Mouse (Mus musculus) G1E (cell line): ENCODE results near the gene N4bp1.

Experiments
- CTCF ChIP-seq: IDR thresholded peaks from 2 replicates; pipeline ENCODE4 v1.5.1; 2012; ENCODE audit warnings: low read depth, low read length, inconsistent platforms, mixed read lengths
- GATA1 ChIP-seq: IDR thresholded peaks from 2 replicates; pipeline ENCODE4 v1.6.1; 2012; ENCODE audit warnings: borderline replicate concordance, low read length, inconsistent platforms, mixed read lengths
- TAL1 ChIP-seq: conservative IDR thresholded peaks from 2 replicates; pipeline ENCODE4 v1.6.1; 2012; ENCODE audit warnings: low read depth, low read length, inconsistent platforms, mixed read lengths

DNA sequence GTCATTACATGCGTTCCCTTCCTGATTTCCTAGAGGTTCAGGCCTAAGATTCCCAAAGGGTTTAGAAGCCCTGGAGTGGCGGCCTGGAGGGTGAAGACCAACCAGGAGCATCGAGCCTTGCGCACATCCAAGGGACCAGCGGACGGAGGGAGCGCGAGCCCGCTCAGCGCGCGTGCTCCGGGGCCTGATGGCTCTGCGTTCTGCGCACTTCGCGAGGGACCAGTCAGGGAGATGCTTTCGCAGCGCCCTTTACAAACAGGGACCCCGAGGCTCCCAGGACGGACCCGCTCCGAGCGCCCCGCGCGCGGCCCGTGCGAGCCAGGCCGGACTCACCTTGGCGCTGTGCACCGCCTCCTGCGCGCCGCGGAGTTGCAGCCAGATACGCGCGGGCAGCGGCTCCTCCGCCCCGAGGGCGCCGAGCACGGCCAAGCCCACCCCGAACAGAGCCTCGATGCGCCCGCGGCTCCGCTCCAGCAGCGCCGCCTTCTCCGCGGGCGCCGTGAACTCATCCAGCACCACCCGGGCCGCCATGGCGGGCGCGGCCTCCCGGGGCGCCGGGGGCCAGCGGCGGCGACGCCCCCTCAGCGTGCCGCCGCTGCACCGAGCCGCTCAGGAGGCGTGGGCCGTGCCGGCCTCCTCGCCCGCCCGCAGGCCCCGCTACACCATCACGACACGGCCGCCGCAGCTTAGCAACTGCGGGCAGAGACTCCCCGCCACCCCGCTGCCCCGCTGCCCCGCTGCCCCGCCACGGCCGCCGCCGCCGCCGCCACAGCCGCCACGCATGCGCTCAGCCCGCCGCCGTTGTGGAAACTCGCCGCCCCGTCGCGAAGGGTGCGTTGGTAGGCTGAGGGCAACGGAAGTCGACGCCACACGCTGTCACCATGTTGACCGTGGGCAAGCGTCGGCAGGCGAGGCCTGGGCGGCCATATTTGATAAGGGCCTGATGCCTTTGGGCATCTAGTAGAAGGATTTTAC, at the start of gene N4bp1:
- no peak for TF ChIP-seq CTCF
- TF ChIP-seq GATA1: no peak
- TF ChIP-seq TAL1: no peak
